Mouse (Mus musculus) hindbrain, embryonic 10.5 days (tissue): ENCODE data around the gene Gm9970. TPM values are rescaled to one million over a fixed set of nuclear protein-coding genes. Genes with fewer than 3 reads are reported as not detected.

ENCODE experiments used
- DNase-seq: peaks from one replicate; pipeline ENCODE4 v3.0.0-alpha.2; 2017; ENCODE audit warnings: low spot score
- H3K27ac ChIP-seq: fragments of 300-500 bp; sonication (generic); 2 replicates; pipeline ENCODE4 v1.5.1; 2016; ENCODE audit warnings: mild to moderate bottlenecking, moderate library complexity
- H3K27me3 ChIP-seq: fragments of 300-500 bp; sonication (generic); 2 replicates; pipeline ENCODE4 v1.6.1; 2016; ENCODE audit warnings: mild to moderate bottlenecking; ENCODE audit not compliant: poor library complexity, insufficient read depth, severe bottlenecking
- H3K36me3 ChIP-seq: fragments of 300-500 bp; sonication (generic); 2 replicates; pipeline ENCODE4 v1.6.1; 2016; ENCODE audit warnings: mild to moderate bottlenecking, moderate library complexity
- H3K4me1 ChIP-seq: fragments of 300-500 bp; sonication (generic); replicated peaks from 2 replicates; pipeline ENCODE4 v1.6.1; 2016; ENCODE audit warnings: mild to moderate bottlenecking
- H3K4me3 ChIP-seq: fragments of 300-500 bp; sonication (generic); 2 replicates; pipeline ENCODE4 v1.5.1; 2016; ENCODE audit warnings: mild to moderate bottlenecking, moderate library complexity
- H3K9me3 ChIP-seq: fragments of 300-500 bp; sonication (generic); 2 replicates; pipeline ENCODE4 v1.6.1; 2016; ENCODE audit warnings: mild to moderate bottlenecking, moderate library complexity
- WGBS: fragments of 180-500 bp; shearing (Covaris S2); methylation state at CpG from one replicate; pipeline ENCODE4 v1.1.7; 2016; 5-methylcytosine and 5-hydroxymethylcytosine counted together
- polyA plus RNA-seq: library from polyadenylated mRNA; unstranded; fragments of >200 nt; fragmentation: Nextera tagmentation; extraction: Ambion mirVana; gene quantifications from 2 replicates; pipeline ENCODE4 v1.2.1, GENCODE M21; 2016

The Gm9970 gene
- polyA plus RNA-seq, 1 experiment from 2014 or later = 0.30 TPM

- Histone ChIP-seq H3K27me3 (peaks cover 14% of the 10 kb centered on the region), H3K27ac (no peak overlapping the region), H3K36me3 (peaks cover 94% of the 10 kb centered on the region), H3K4me1 (peaks cover 26% of the 10 kb centered on the region), H3K4me3 (no peak overlapping the region), H3K9me3 (no peaks in the 10 kb centered on the region)
- WGBS = 88% methylated on average over 7 of the region's 7 CpGs
- no peak for DNase-seq
Observed at GRCm38 (mm10) chr5:31254452-31254851, 13.4 kb upstream of the Gm9970 start.

DNA sequence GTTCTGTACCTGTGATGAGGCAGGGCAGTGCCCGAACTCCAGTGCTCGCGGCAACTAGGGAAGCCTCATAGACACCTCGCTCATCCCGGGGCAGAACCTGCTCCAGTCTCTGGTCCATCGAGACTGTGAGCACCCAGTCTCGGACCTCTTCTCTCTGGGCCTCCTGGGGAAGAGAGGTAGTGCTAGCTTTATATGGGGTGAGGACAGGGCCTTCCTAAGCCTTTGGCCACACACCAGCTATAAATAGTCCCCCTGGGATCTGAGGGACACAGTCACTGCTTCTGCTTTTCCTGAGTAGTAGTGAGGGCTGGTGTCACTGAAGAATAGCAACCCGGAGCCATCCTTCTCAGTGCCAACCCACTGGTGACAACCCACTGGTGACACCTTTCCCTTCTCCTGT, 12.8 kb upstream of the Gm9970 start:
- 94% methylated on average over 8 of the region's 8 CpGs for WGBS
- Histone ChIP-seq H3K27ac (no peak overlapping the region), H3K27me3 (peaks cover 14% of the 10 kb centered on the region), H3K4me3 (no peak overlapping the region), H3K4me1 (peaks cover 26% of the 10 kb centered on the region), H3K9me3 (no peaks in the 10 kb centered on the region), H3K36me3 (peaks cover 94% of the 10 kb centered on the region)
- no peak for DNase-seq

- no peak overlapping the region for H3K27ac ChIP-seq
- DNase-seq = no peak
Observed at GRCm38 (mm10) chr5:31252795-31253545, 11.9 kb upstream of the Gm9970 start.

DNA sequence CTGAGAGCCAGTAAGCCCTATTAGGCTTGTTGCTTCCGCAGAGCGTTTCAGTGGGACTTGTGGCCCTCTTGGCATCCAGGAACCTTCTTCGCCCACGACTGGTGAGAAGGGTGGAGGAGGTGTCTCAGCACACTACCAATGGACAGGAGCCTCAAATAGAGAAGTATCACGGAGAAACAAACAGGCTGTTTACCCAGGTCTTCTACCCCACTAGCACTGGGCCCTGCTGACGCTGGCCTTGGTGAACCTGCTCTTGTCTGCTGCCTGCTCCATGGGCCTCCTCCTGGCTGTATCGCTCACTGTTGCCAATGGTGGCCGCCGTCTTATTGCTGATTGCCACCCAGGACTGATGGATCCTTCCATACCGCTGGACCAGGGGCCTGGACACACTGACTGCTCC, 11.1 kb upstream of the Gm9970 start:
- peak; percentile 16 for DNase-seq
- peak overlapping the region; percentile 69; the same call in 1 of the 2 replicates for H3K27ac ChIP-seq
- H3K4me3 ChIP-seq = peak overlapping the region; percentile 40
- peaks cover 97% of the 10 kb centered on the region for H3K36me3 ChIP-seq
- 50% methylated on average over 10 of the region's 10 CpGs for WGBS
- H3K9me3 ChIP-seq = no peaks in the 10 kb centered on the region
- peaks cover 14% of the 10 kb centered on the region for H3K27me3 ChIP-seq
- peaks cover 26% of the 10 kb centered on the region for H3K4me1 ChIP-seq

More at GRCm38 (mm10) chr5:31252795-31253545, 11.9 kb upstream of the Gm9970 start:
- peaks cover 14% of the 10 kb centered on the region for H3K27me3 ChIP-seq
- H3K36me3 ChIP-seq = peaks cover 96% of the 10 kb centered on the region
- 77% methylated on average over 16 of the region's 16 CpGs for WGBS
- H3K4me3 ChIP-seq = peak overlapping the region; percentile 40; the same call in 1 of the 2 replicates
- peaks cover 26% of the 10 kb centered on the region for H3K4me1 ChIP-seq
- no peaks in the 10 kb centered on the region for H3K9me3 ChIP-seq

DNA sequence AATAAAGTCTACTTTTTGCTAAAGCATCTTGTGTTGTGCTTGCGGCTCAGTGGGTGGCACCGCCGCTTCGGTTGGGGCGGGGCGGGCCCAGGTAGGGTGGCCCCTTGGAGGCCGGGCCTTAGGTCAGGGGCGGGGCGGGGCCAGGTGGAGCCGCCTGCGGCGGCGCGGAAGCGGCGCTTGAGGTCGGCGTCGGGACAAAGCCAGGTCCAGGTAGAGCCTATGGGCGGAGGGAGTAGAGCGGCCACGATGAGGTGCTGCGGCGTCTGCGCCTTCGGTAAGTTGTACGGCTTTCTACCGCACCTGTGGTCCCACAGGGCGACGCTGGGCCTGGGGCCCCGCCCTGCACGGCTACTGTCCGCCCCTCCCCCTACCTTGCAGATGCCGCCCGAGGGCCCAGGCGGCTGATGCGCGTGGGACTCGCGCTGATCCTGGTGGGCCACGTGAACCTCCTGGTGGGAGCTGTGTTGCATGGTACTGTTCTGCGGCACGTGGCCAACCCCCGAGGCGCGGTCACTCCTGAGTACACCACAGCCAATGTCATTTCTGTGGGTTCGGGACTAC, 10.6 kb upstream of the Gm9970 start, which contains the start of gene Krtcap3:
Gene Krtcap3 (plus strand): TSS at position 151 of the 561 bp plus-strand sequence.
- no peaks in the 10 kb centered on the region for H3K9me3 ChIP-seq
- DNase-seq = peak; percentile 31
- peaks cover 14% of the 10 kb centered on the region for H3K27me3 ChIP-seq
- WGBS = 16% methylated on average over 47 of the region's 47 CpGs
- peak within 1 kb of the TSS; percentile 69 for H3K27ac ChIP-seq
- H3K4me3 ChIP-seq = peak within 1 kb of the TSS; percentile 40
- peaks cover 26% of the 10 kb centered on the region for H3K4me1 ChIP-seq
- H3K36me3 ChIP-seq = peaks cover 99% of the 10 kb centered on the region

GRCm38 (mm10) chr5:31250716-31251115, 9.7 kb upstream of the Gm9970 start:
- peak; percentile 20 for DNase-seq
- Histone ChIP-seq H3K9me3 (no peaks in the 10 kb centered on the region), H3K4me1 (peaks cover 26% of the 10 kb centered on the region), H3K36me3 (peaks cover 100% of the 10 kb centered on the region), H3K27me3 (peaks cover 14% of the 10 kb centered on the region), H3K27ac (no peak overlapping the region), H3K4me3 (no peak overlapping the region)
- WGBS = 68% methylated on average over 4 of the region's 4 CpGs

- peak overlapping the region; percentile 96 for H3K4me3 ChIP-seq
- WGBS = 28% methylated on average over 10 of the region's 10 CpGs
- no peaks in the 10 kb centered on the region for H3K27me3 ChIP-seq
- peaks cover 17% of the 10 kb centered on the region for H3K4me1 ChIP-seq
- no peak overlapping the region for H3K27ac ChIP-seq
- H3K36me3 ChIP-seq = peaks cover 38% of the 10 kb centered on the region
- no peaks in the 10 kb centered on the region for H3K9me3 ChIP-seq
- no peak for DNase-seq
Observed at GRCm38 (mm10) chr5:31242191-31242590, 1.2 kb upstream of the Gm9970 start.

- H3K4me3 ChIP-seq = peak overlapping the region; percentile 96
- H3K36me3 ChIP-seq = peaks cover 32% of the 10 kb centered on the region
- H3K4me1 ChIP-seq = peaks cover 17% of the 10 kb centered on the region
- DNase-seq = no peak
- H3K27ac ChIP-seq = peak overlapping the region; percentile 98
- no peaks in the 10 kb centered on the region for H3K27me3 ChIP-seq
- no peaks in the 10 kb centered on the region for H3K9me3 ChIP-seq
- under 1% methylated on average over 13 of the region's 13 CpGs for WGBS
Observed at GRCm38 (mm10) chr5:31241522-31242034, 546 bp upstream of the Gm9970 start.

DNA sequence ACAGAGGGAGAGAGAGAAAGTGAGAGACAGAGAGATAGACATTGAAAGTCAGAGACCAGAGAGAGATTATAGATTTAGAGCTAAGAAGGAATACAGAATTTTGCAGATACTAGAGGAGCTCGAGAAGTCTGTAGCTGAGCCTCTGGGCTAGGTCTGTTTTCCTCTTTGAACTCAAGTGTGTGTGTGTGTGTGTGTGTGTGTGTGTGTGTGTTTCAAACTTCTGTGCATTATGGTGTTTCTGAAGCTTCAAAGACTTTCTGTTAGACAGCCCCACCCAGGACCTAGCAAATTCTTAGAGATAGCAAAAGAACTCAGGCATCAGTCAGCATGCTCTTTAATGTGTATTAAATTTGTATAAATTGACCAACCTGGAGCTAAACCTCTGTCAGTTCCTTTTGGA, 14.4 kb downstream of the Gm9970 start:
- H3K4me3 ChIP-seq = no peak overlapping the region
- no peak overlapping the region for H3K27ac ChIP-seq
- WGBS = 80% methylated on average over 1 of the region's 1 CpGs

GRCm38 (mm10) chr5:31222696-31223095, 18.3 kb downstream of the Gm9970 start:
- no peak for DNase-seq
- peaks cover 18% of the 10 kb centered on the region for H3K4me1 ChIP-seq
- no peak overlapping the region for H3K27ac ChIP-seq
- H3K36me3 ChIP-seq = 0 out of 2 replicates have a peak, but pooled peaks cover under 1% of the 10 kb centered on the region
- no peaks in the 10 kb centered on the region for H3K27me3 ChIP-seq
- H3K9me3 ChIP-seq = no peaks in the 10 kb centered on the region
- whole genome bisulfite sequencing = 91% methylated on average over 9 of the region's 9 CpGs
- H3K4me3 ChIP-seq = no peak overlapping the region

More for the DNA sequence above, 14.4 kb downstream of the Gm9970 start:
- Histone ChIP-seq H3K4me1 (0 out of 2 replicates have a peak, but pooled peaks cover under 1% of the 10 kb centered on the region), H3K9me3 (no peaks in the 10 kb centered on the region), H3K36me3 (no peaks in the 10 kb centered on the region), H3K27me3 (no peaks in the 10 kb centered on the region)
- no peak for DNase-seq

- peak; percentile 49 for DNase-seq
- H3K4me1 ChIP-seq = peaks cover 18% of the 10 kb centered on the region
- WGBS = 15% methylated on average over 11 of the region's 11 CpGs
- peak overlapping the region; percentile 99 for H3K4me3 ChIP-seq
- H3K27me3 ChIP-seq = no peaks in the 10 kb centered on the region
- H3K36me3 ChIP-seq = 0 out of 2 replicates have a peak, but pooled peaks cover 6% of the 10 kb centered on the region
- H3K27ac ChIP-seq = peak overlapping the region; percentile 97
- H3K9me3 ChIP-seq = no peaks in the 10 kb centered on the region
Observed at GRCm38 (mm10) chr5:31221304-31221945, 19.6 kb downstream of the Gm9970 start.

DNA sequence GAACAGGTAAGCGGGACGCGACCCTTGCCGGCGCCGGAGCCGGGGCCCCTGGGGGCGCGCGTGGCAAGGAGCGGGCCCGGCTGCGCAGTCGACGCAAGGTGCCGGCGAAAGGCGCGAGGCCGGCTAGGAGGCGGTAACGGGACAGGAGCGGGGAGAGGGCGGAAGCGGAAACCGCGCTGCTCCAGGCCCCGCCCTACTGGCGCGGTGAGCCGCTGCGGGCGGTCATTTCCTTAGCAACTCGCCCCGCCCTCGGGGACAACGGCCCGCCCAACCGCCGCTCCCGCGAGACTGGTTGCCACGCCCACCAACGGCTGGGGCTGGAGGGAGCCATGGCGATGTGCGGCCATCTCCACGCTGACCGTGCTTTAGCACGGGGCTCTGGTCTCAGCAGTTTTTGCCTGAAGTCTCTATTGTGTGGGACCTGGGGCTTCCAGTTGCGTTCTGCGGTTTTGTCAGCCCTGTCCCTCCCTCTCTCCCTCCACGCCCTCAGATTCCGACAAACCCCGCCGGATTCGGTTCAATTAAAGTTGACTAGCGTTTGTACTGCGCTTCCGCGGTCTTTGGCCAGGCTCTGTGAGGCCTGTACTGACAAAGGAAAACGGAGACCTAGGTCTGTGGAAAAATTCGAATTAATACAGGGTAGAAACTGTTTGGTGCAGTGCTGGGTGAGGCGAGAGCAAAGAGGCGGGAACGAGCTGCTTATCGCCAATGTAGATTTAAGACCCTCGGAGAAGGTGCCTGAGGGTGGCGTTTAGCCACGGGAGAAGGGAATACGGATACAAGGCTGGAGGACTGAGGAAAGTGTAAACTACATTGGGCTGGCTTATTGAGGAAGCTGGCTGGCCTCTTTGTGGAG, 20.4 kb downstream of the Gm9970 start, which contains the start of gene Ppm1g:
Gene Ppm1g (minus strand): TSS at position 240 of the 856 bp plus-strand sequence.
- H3K9me3 ChIP-seq = no peaks in the 10 kb centered on the region
- no peaks in the 10 kb centered on the region for H3K27me3 ChIP-seq
- H3K27ac ChIP-seq = peak within 1 kb of the TSS; percentile 97
- H3K36me3 ChIP-seq = 0 out of 2 replicates have a peak, but pooled peaks cover 10% of the 10 kb centered on the region
- under 1% methylated on average over 70 of the region's 70 CpGs for WGBS
- peaks cover 18% of the 10 kb centered on the region for H3K4me1 ChIP-seq
- peak; percentile 97 for DNase-seq
- H3K4me3 ChIP-seq = peak within 1 kb of the TSS; percentile 99
